Mouse (Mus musculus) monocyte, adult 2 months (primary cell): ENCODE measurements around the gene Slc16a8.
"Not testable (repeated sequence)": the region's sequence is repeated elsewhere in the genome, so short reads cannot be mapped to it uniquely, and the experiment has no call there.

ENCODE experiments used
- DNase-seq, 2 experiments: peaks; one replicate each; pipeline ENCODE4 v3.0.0; 2022; ENCODE audit warnings: low spot score in 2 of 2, low read depth in 1 of 2

Gene Slc16a8

DNA sequence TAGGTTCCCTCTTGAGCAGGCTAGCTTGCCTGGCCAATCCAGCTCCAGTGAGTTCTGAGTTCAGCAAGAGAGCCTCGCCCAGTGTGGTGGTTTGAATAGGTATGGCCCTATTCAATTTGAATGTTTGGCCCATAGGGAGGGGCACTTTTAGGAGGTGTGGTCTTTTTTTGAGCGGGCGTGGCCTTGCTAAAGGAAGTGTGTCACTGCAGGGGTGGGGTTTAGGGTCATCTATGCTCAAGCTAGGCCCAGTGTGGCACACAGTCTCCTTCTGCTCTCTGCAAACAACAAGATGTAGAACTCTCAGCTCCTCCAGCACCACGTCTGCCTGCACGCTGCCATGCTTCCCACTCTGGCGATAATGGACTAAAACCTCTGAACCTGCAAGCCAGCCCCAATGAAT, 9.2 kb upstream of the Slc16a8 start:
- DNase-seq: no peak

DNA sequence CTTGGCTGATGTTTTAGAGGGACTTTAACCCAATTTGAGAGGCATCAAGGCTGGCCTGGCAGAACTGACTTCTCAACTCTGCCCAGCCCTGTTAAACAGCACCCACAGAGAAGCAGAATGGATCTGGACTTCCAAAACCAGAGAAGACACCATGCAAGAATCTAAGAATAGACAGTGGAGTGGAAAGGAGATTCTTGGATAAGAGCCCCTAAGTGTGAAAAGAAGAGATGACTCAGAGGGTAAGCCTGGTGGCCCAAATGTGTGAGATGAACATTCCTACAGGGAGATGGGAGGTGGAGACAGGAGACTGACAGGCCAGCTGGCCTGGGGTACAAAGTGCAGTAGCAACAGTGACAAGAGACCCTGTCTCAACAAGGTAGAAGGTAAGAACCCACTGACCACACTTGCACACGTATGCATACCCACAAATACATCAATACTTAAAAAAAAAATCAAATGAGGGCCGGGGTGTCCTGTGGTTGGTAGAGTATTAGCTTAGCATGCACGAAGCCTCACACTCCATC, 8.3 kb upstream of the Slc16a8 start:
- no peak for DNase-seq

GRCm38 (mm10) chr15:79262375-79262774, 7.8 kb upstream of the Slc16a8 start:
- no peak for DNase-seq

DNA sequence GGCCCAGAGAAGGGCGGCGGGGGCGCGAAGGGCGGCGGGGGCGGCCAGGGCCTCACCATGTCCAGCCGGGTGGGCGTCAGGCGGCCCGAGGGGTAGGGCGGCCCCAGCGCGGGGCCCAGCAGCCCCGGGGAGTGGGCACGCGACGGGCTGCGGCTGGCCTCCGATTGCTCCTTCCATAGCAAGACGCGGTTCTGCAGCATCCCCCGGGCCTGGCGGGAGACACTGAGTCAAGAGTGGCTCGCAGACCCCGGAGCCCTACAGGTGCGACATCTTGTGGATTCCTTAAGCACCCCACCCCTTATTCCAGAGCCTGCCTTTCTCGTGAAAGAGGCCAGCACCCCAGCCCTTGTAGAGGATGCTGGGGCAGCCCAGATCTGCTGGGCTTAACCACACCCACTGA, 7.2 kb upstream of the Slc16a8 start:
- DNase-seq: no peak

- DNase-seq: no peak
Measured at GRCm38 (mm10) chr15:79261095-79261725, 6.6 kb upstream of the Slc16a8 start.

GRCm38 (mm10) chr15:79258521-79258920, 4.0 kb upstream of the Slc16a8 start:
- no peak for DNase-seq

- DNase-seq: no peak
Measured at GRCm38 (mm10) chr15:79252580-79252979, 2.0 kb downstream of the Slc16a8 start.

DNA sequence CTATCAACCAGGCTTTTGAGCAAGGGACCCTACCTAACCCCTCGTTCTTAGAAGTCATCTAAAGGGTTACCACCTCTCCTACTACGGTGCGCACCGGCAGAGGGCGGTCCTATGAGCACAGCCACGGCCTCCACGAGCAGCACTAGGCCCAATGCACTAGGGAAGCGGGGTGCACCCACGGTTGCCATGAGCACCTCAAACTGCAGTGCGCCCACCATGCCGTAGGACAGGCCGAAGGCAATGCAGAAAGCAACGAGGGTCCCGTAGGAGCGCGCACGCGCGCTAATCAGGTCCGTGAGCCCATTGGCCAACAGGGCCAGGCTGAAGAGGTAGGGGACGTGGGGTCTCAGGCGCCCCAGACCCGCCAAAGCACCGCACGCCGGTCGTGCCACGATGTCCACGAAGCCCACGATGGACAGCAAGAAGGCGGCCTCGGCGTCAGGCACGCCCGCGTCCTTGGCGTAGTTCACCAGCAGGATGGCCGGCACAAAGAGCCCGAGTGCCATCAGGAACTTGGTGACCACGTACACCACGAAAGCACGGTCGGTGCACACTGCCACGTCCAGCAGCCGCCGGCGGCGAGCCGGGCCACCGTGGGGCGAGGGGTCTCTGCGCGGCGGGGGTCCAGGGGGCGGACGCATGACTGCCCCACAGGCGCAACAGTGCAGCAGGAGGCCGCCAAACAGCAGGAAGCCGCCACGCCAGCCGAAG, 2.6 kb downstream of the Slc16a8 start:
- DNase-seq: no peak

GRCm38 (mm10) chr15:79251168-79251567, 3.4 kb downstream of the Slc16a8 start:
- no peak for DNase-seq

- no peak for DNase-seq
Measured at GRCm38 (mm10) chr15:79250236-79250635, 4.3 kb downstream of the Slc16a8 start.

DNA sequence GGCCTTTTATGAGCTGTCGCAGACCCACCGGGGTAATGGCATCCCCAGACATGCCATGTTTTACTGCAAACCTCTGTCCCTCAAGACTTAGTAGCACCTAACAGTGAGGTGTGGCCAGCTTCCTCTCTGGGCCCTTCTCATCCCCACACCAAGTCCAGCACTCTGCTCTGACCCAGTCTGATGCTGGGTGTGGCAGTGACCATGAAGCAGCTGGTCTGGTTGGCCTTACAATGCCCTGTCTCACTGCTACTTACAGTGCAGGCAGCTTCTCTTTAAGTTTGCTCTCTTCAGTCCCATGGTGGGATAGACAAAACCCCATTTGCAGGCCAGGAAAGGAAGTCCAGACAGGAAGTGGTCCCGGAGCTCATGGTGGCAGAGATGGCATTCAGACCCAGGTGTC, 9.2 kb downstream of the Slc16a8 start:
- DNase-seq: no peak

DNA sequence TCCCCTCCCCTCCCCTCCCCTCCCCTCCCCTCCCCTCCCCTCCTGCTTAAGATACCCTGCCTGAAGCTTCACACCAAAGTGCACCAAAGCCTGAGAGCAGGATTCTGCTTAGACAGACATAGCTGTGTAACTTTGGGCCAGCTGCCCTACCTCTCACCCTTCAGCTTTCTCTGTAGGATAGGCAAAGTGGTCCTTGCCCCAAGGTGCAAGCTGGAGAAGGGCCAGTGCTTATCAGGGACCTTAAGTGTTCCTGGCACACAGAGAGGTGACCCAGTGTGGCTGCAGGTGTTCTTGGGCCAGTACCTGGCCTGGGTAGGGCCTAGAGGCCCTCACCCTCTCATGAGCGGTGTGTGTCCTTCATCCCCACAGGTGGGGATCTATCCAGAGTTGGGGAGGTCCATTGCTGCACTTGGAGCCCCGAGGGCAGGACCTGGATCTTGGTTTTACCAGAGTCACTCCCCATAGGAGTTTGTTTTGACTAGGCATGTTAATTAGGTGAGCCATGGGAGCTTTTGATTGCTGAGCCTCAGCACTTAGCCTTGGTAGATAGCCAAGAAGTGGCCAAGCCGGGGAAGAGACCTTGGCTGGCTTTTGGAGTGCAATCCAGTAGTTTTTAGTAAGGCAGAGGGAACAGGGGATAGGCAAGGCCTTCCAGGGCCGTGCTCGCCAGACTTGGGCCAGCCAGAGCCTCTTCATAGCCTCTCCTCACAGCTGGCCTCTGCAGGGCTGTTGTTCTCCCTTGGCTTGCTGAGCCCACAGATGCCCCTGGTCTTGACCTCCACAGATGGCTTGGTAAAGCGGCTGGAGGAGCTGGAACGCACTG, 10.3 kb downstream of the Slc16a8 start:
- no peak for DNase-seq

DNA sequence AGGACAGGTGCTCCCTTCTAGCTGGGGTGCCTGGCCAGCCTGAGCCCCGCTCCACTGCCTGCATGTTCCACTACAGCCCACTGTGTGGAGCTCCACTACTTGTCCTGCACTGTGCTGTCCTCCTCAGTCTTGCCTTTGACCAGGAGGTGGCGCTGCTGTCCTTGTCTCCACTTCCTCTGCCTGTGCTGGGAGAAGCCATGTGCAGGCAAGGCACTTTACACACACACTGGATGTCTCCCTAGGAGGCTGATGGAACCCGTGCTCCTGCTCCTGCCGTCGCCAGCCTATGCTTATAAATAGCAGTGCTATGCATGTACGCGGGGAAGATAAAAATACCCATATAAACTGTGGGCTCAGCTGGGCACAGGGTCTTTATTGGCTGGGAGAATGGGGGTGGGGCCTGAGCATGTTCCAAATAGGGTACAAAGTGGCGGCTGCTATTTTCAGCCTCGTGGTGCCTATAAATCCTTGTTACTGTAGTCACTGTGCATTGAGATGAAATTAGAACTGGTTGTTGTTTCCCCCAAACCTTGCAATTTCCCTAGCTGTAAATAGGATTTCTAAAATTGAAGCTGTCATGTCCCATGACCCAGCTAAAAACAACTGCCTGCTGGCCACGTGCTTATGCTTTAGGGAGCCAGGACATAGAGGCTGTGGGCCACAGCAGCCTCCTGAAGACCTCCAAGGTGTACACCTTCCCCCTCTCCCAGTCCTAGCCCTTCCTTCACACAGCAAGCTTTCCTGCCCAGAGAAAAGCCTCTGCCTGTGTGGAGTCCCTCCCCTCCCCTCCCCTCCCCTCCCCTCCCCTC, 11.1 kb downstream of the Slc16a8 start:
- DNase-seq: peak; percentile 83 to 86

DNA sequence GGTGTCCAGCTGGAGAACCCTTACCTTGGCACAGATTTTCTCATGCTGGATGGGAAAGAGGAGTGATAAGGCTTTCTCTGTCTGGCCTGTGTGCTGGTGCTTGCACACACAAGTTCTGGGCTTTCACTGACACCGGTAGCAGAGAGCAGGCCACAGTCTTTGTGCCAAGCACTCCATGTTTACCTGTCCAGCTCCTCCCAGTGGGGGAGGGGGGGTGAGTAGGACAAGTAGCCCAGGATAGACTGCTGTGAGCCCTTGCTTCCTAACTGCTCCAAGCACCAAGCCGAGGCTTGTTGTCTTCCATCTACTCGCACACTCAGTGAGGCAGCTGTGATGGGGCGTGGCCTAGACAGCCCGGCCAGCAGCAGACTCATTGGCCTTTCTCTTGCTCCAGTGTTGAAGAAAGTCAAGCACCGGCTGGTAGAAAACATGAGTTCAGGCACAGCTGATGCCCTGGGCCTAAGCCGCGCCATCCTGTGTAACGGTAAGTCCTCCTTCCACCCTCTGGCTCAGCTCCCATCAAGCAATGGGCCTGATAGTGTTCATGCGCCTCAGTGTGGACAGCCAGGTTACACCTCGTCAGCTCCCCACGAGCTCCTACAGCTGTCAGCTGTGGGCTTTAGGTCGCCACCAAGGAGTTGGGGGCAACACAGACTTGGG, 11.9 kb downstream of the Slc16a8 start:
- no peak for DNase-seq

GRCm38 (mm10) chr15:79238036-79238435, 16.5 kb downstream of the Slc16a8 start:
- DNase-seq: no peak

GRCm38 (mm10) chr15:79235268-79235667, 19.3 kb downstream of the Slc16a8 start:
- no peak for DNase-seq

DNA sequence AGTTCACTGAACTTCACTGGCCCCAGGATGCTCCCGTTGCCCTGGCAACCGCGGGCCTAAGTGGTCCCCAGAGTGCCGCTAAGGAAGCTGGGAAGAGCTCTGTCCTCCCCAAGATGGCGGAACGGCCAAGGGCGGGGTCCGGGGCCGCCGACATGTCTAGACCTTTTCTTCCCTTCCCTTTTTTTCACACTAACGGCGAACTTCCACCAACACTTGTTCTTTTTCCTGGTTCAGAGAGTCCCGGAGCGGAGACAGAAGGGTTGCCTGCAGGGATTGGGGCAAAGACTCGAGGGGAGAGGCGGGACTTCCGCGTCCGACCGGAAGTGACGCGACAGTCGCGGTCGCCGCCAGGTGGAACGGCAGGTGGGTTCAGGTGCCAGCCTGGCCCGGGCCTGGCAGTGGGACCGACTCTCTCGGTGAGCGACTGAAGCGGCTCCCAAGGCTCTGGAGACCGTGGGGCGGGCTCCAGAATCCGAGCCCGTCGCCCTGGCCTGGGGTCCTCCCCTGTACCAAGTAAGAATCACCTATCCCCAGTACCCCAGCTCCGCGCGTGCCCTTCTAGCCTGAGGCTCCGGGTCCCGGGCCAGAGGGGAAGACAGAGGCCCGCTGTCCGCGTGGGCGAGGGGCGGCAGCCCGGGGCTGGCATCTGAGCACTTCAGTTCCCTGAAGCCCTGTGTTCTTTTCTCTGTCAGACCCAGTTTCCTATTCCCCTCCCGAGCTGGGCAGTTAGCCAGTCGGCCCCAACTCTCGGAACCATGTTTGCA, 25.3 kb downstream of the Slc16a8 start, which contains the start of the genes Pick1 and Gm49486:
Pick1 (plus strand) TSS at position 116 of the 764 bp plus-strand sequence.
Gm49486 (plus strand) TSS at position 334 of the 764 bp plus-strand sequence.
- DNase-seq: peak; percentile 55 to 77

GRCm38 (mm10) chr15:79225780-79226179, 28.8 kb downstream of the Slc16a8 start:
- DNase-seq: not testable (repeated sequence)

GRCm38 (mm10) chr15:79224685-79225084, 29.9 kb downstream of the Slc16a8 start:
- peak; percentile 62 to 81 for DNase-seq
